Mouse (Mus musculus) ES-E14 (cell line): ENCODE results near the gene Rbm4b. TPM values are rescaled to one million over a fixed set of nuclear protein-coding genes. Genes with fewer than 3 reads are reported as not detected.

Experiments used
- DNase-seq: peaks from one replicate; pipeline ENCODE4 v3.0.0-alpha.2; 2013; ENCODE audit warnings: low read depth, low spot score
- H3K27ac ChIP-seq: 2 replicates; pipeline ENCODE4 v1.5.1; 2012; ENCODE audit warnings: low read depth, mild to moderate bottlenecking, low read length, moderate library complexity, mixed read lengths; ENCODE audit not compliant: poor library complexity, insufficient read depth, severe bottlenecking
- H3K36me3 ChIP-seq: 2 replicates; pipeline ENCODE4 v1.6.1; 2012; ENCODE audit warnings: mild to moderate bottlenecking, low read length, moderate library complexity, mixed read lengths; ENCODE audit not compliant: control insufficient read depth, poor library complexity, insufficient read depth, severe bottlenecking
- H3K4me1 ChIP-seq, 2 experiments: fragments of 150-350 bp in 1 of 2; sonication (generic) in 1 of 2; 2 replicates each; pipeline ENCODE4 v1.6.1; 2012; ENCODE audit warnings: low read length in 2 of 2, mild to moderate bottlenecking in 1 of 2, mixed read lengths in 1 of 2; ENCODE audit not compliant: control insufficient read depth in 2 of 2, insufficient read depth in 2 of 2, poor library complexity in 1 of 2
- H3K4me3 ChIP-seq, 2 experiments: fragments of 150-350 bp in 1 of 2; sonication (generic) in 1 of 2; 2 replicates each; pipeline ENCODE4 v1.5.1; 2012; ENCODE audit warnings: low read length in 2 of 2, low read depth in 1 of 2, mild to moderate bottlenecking in 1 of 2, mixed read lengths in 1 of 2; ENCODE audit not compliant: insufficient read depth in 1 of 2, poor library complexity in 1 of 2, severe bottlenecking in 1 of 2
- H3K9ac ChIP-seq: 2 replicates; pipeline ENCODE4 v1.6.1; 2012; ENCODE audit warnings: low read depth, mild to moderate bottlenecking, low read length, mixed read lengths; ENCODE audit not compliant: poor library complexity, insufficient read depth, severe bottlenecking
- H3K9me3 ChIP-seq: fragments of 150-350 bp; sonication (generic); 2 replicates; pipeline ENCODE4 v1.6.1; 2012; ENCODE audit warnings: low read depth, mild to moderate bottlenecking, low read length; ENCODE audit not compliant: control insufficient read depth, insufficient read depth
- CHD2 ChIP-seq: IDR thresholded peaks from 2 replicates; pipeline ENCODE4 v1.6.1; 2014; ENCODE audit warnings: mild to moderate bottlenecking, low read depth, low read length, inconsistent platforms
- HCFC1 ChIP-seq: IDR thresholded peaks from 2 replicates; pipeline ENCODE4 v1.6.1; 2012; ENCODE audit warnings: low read length, inconsistent platforms, borderline replicate concordance; ENCODE audit not compliant: insufficient read depth
- MAFK ChIP-seq: IDR thresholded peaks from 2 replicates; pipeline ENCODE4 v1.6.1; 2014; ENCODE audit warnings: mild to moderate bottlenecking, low read depth, low read length, inconsistent platforms; ENCODE audit not compliant: insufficient read depth
- ZC3H11A ChIP-seq: IDR thresholded peaks from 2 replicates; pipeline ENCODE4 v1.6.1; 2012; ENCODE audit warnings: low read depth, mild to moderate bottlenecking, inconsistent platforms, low read length, borderline replicate concordance
- ZNF384 ChIP-seq: IDR thresholded peaks from 2 replicates; pipeline ENCODE4 v1.6.1; 2012; ENCODE audit warnings: low read depth, low read length, inconsistent platforms
- in situ Hi-C, 2 experiments: fragments of 600-800 bp; cut with MboI; formaldehyde crosslinking; loops; one replicate each; pipeline ENCODE4 v1.15.1; 2025; ENCODE audit warnings: low sequenced_read_pairs in 2 of 2, inconsistent platforms in 1 of 2; ENCODE audit not compliant: unreplicated experiment in 2 of 2
- total RNA-seq: library from RNA; depleted of rRNA; stranded (reverse); fragments of 300-350 nt; gene quantifications from 2 replicates; pipeline ENCODE4 v1.2.3, GENCODE M21; 2012; rRNA removed

The Rbm4b gene
- total RNA-seq, 1 experiment = 11.1 TPM

- Histone ChIP-seq H3K9ac (no peak overlapping the region), H3K27ac (no peak overlapping the region), H3K36me3 (peaks cover 1% of the 10 kb centered on the region; the same call in 1 of the 2 replicates), H3K9me3 (no peaks in the 10 kb centered on the region), H3K4me3 (no peak overlapping the region), H3K4me1 (peaks cover 1 to 6% of the 10 kb centered on the region in 2 experiments; a peak in 3 of 4 replicates)
- in situ Hi-C loops = no loop called here
- DNase-seq = peak; percentile 81
- TF ChIP-seq HCFC1 (no peak), MAFK (no peak), ZNF384 (peak; percentile 95), CHD2 (no peak), ZC3H11A (peak; percentile 7; the same call in 1 of the 2 replicates)
These were observed 56.7 kb downstream of the Rbm4b start for GRCm38 (mm10) chr19:4813015-4813414.

Other genes starting within 250 kb of the Rbm4b start
- gene Pcx, start 246.0 kb upstream of the Rbm4b start, total RNA-seq = 35.6 and 44.6 TPM in 2 replicates
- 22.8 and 33.9 TPM in 2 replicates for gene Lrfn4, start 140.8 kb upstream of the Rbm4b start, total RNA-seq
- gene Rce1, start 130.9 kb upstream of the Rbm4b start, total RNA-seq = 63.6 and 103 TPM in 2 replicates
- 0.79 and 1.1 TPM in 2 replicates for gene Gm960, start 57.8 kb upstream of the Rbm4b start, total RNA-seq
- 14.1 and 36.7 TPM in 2 replicates for gene Sptbn2, start 45.3 kb upstream of the Rbm4b start, total RNA-seq
- 122 and 134 TPM in 2 replicates for gene Rbm4, start 37.4 kb downstream of the Rbm4b start, total RNA-seq
- 40.0 and 49.8 TPM in 2 replicates for gene Gm21992, start 55.1 kb downstream of the Rbm4b start, total RNA-seq
- gene Rbm14, start 55.1 kb downstream of the Rbm4b start, total RNA-seq = 91.7 and 99.1 TPM in 2 replicates
- gene Ccs, start 82.8 kb downstream of the Rbm4b start, total RNA-seq = 49.9 and 53.0 TPM in 2 replicates
- gene Ccdc87, start 82.9 kb downstream of the Rbm4b start, total RNA-seq = 0.13 and 0.16 TPM in 2 replicates
- gene Ctsf, start 98.6 kb downstream of the Rbm4b start, total RNA-seq = 59.2 and 98.6 TPM in 2 replicates
- 48.4 and 91.8 TPM in 2 replicates for gene Actn3, start 121.4 kb downstream of the Rbm4b start, total RNA-seq
- gene Zdhhc24, start 122.2 kb downstream of the Rbm4b start, total RNA-seq = 12.4 and 15.7 TPM in 2 replicates
- gene Bbs1, start 150.1 kb downstream of the Rbm4b start, total RNA-seq = 5.4 and 6.8 TPM in 2 replicates
- 126 and 143 TPM in 2 replicates for gene Dpp3, start 171.8 kb downstream of the Rbm4b start, total RNA-seq
- 0.76 and 2.1 TPM in 2 replicates for gene Peli3, start 186.6 kb downstream of the Rbm4b start, total RNA-seq
- gene Mrpl11, start 205.7 kb downstream of the Rbm4b start, total RNA-seq = 79.8 and 102 TPM in 2 replicates
- gene Npas4, start 233.8 kb downstream of the Rbm4b start, total RNA-seq = 0.05 and 0.09 TPM in 2 replicates